Comparison of ENCODE assay signal across 9 mouse cellular contexts in the genomic region with DNA sequence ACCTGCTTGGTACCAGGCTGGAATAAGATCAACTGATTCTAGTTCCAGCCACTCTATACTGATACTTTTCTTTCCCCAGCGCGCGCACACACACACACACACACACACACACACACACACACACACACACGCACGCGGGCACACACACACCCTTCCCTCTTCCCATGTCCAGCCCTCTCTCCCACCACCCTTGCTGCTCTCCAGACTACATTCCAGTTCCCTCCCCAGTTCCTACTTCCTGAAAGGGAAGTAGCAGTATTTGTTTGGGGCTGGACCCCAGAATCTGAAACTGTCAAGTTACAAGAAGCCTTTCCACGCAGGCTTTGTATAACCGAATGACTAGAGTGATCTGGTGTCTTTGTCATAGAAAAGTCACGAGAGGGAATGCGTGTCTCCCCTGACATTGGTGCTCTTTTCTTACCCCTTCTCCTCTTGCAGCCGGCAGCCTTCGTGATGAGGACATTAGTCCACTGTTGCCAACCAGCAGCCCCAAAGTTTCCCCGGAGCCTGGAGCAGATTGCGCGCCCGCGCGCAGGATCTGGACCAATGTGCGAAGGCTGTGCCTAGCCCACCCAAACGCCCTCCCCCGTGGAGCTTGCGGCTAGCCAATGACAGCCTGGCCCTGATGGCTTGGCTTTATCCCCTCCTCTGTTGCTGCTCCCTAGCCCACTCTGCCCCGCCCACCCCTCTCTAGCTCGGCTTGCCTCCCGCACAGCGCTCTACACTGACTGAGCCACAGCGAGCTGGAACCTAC. TPM values are rescaled to one million over a fixed set of nuclear protein-coding genes. Genes with fewer than 3 reads are reported as not detected.
DNase-seq lines count a peak whose midpoint lies in the region; ATAC-seq and TF ChIP-seq lines count a peak whose summit lies in the region.
"Had no signal": no experiment of that assay in that cellular context is flagged by ENCODE, and none has a peak within 500 bp of the region (broad histone marks: within the 10 kb centered on the region; RNA-seq: fewer than 3 reads in every experiment).

TSS of gene Synpr (plus strand) at position 690 of the 754 bp plus-strand sequence.

- no peaks in the 10 kb centered on the region for H3K9me3 ChIP-seq in heart, postnatal 0 days (replicated peaks; ENCODE audit: control insufficient read depth, low read length)
- no peaks in the 10 kb centered on the region for H3K9me3 ChIP-seq in forebrain, embryonic 13.5 days (replicated peaks)
- H3K9me3 ChIP-seq in liver, embryonic 13.5 days (replicated peaks), result no peaks in the 10 kb centered on the region

- DNase-seq in heart, postnatal 0 days (ENCODE audit: low spot score), result peak; percentile 16
- DNase-seq in heart, postnatal 25 days (ENCODE audit: low spot score), result no peak
- DNase-seq in kidney, postnatal 14 days, result peak; percentile 27
- DNase-seq in liver, embryonic 13.5 days, result no peak
- peak; percentile 66 for DNase-seq in retina, postnatal 7 days (ENCODE audit: low read depth, low spot score)
- DNase-seq in thymus, postnatal 14 days, result no peak

- no peaks in the 10 kb centered on the region for H3K36me3 ChIP-seq in heart, postnatal 0 days (replicated peaks; ENCODE audit: control insufficient read depth, insufficient read depth, low read length)
- H3K36me3 ChIP-seq in forebrain, embryonic 13.5 days (ENCODE audit: poor library complexity, severe bottlenecking), result no peaks in the 10 kb centered on the region
- H3K36me3 ChIP-seq in liver, embryonic 13.5 days, result no peaks in the 10 kb centered on the region

- no peak for TF ChIP-seq EP300 in heart, postnatal 0 days (IDR thresholded peaks at IDR 0.05; ENCODE audit: low read depth)

- no peak for TF ChIP-seq CTCF in heart, postnatal 0 days (IDR thresholded peaks at IDR 0.05; ENCODE audit: low read depth)

- peaks cover 6% of the 10 kb centered on the region; the same call in 1 of the 2 replicates for H3K4me1 ChIP-seq in heart, postnatal 0 days (ENCODE audit: control insufficient read depth, insufficient read depth)
- H3K4me1 ChIP-seq in forebrain, embryonic 13.5 days, result peaks cover 11% of the 10 kb centered on the region; the same call in 1 of the 2 replicates
- H3K4me1 ChIP-seq in liver, embryonic 13.5 days (replicated peaks), result no peaks in the 10 kb centered on the region

- intact Hi-C loops in heart, postnatal 25 days (cut with DNase I), result no loop called here

- H3K4me2 ChIP-seq in heart, postnatal 0 days (ENCODE audit: low read depth, low read length), result peak within 1 kb of the TSS; percentile 57
- H3K4me2 ChIP-seq in forebrain, embryonic 13.5 days, result peak within 1 kb of the TSS; percentile 82
- H3K4me2 ChIP-seq in liver, embryonic 13.5 days, result peak within 1 kb of the TSS; percentile 35

- H3K4me3 ChIP-seq in heart, postnatal 0 days (ENCODE audit: low read depth, low read length), result peak within 1 kb of the TSS; percentile 33
- peak within 1 kb of the TSS; percentile 42 for H3K4me3 ChIP-seq in forebrain, embryonic 13.5 days
- peak within 1 kb of the TSS; percentile 12; the same call in 1 of the 2 replicates for H3K4me3 ChIP-seq in liver, embryonic 13.5 days (replicated peaks)

- 6% methylated on average over 26 of the region's 27 CpGs for WGBS in heart, postnatal 0 days
- WGBS in forebrain, embryonic 13.5 days, result 7% methylated on average over 27 of the region's 27 CpGs
- 9% methylated on average over 25 of the region's 27 CpGs for WGBS in liver, embryonic 13.5 days (ENCODE audit: insufficient replicate concordance)

- no peak within 1 kb of the TSS for H3K9ac ChIP-seq in heart, postnatal 0 days (replicated peaks; ENCODE audit: low read depth, low read length)
- peak within 1 kb of the TSS; percentile 55 for H3K9ac ChIP-seq in forebrain, embryonic 13.5 days
- no peak within 1 kb of the TSS for H3K9ac ChIP-seq in liver, embryonic 13.5 days

- peak; percentile 79 for ATAC-seq in heart, postnatal 0 days (ENCODE audit: insufficient read depth, low read depth)
- peak; percentile 82 for ATAC-seq in cerebellum, adult (ENCODE audit: insufficient number of reproducible peaks, low FRiP score, low TSS enrichment)
- peak; percentile 100 for ATAC-seq in forebrain, embryonic 13.5 days
- ATAC-seq in liver, embryonic 13.5 days (ENCODE audit: low read depth), result peak; percentile 50; the same call in 1 of the 2 replicates

- H3K27me3 ChIP-seq in heart, postnatal 0 days (ENCODE audit: control insufficient read depth, insufficient read depth, low read length), result no peaks in the 10 kb centered on the region
- H3K27me3 ChIP-seq in forebrain, embryonic 13.5 days, result 0 out of 2 replicates have a peak, but pooled peaks cover 6% of the 10 kb centered on the region
- H3K27me3 ChIP-seq in liver, embryonic 13.5 days, result no peaks in the 10 kb centered on the region

- no peak within 1 kb of the TSS for H3K27ac ChIP-seq in heart, postnatal 0 days (ENCODE audit: low read depth)
- H3K27ac ChIP-seq in forebrain, embryonic 13.5 days, result no peak within 1 kb of the TSS
- no peak within 1 kb of the TSS for H3K27ac ChIP-seq in liver, embryonic 13.5 days

RNA-seq across cellular contexts. Expression of gene Synpr, which starts in this region (rescaled TPM):
- total RNA-seq in heart, postnatal 0 days (2014; rRNA removed; ENCODE audit: low replicate concordance), result 0.04 TPM in 1 of 2 replicates, not detected in the other
- 0.14 and 0.15 TPM in 2 replicates for polyA plus RNA-seq in heart, postnatal 0 days (2015; fragmentation: Nextera tagmentation; extraction: Ambion mirVana)
- under 1 TPM in 1 of 2 experiments, not detected in 1; 0.36 TPM for total RNA-seq in heart, postnatal 25 days (2021)
- 12.6 and 17.7 TPM in 2 replicates for polyA plus RNA-seq in forebrain, embryonic 13.5 days (2015; fragmentation: Nextera tagmentation; extraction: Ambion mirVana)
- 0.13 and 0.14 TPM in 2 replicates for polyA plus RNA-seq in liver, embryonic 13.5 days (2015; fragmentation: Nextera tagmentation; extraction: Ambion mirVana)
- total RNA-seq: MEL had no signal

Comparison
In these comparisons a context has a peak if more than half of its experiments do, and no peak if none do; other contexts are left out.
1. RNA of gene Synpr (polyA plus RNA-seq): 12.6 to 17.7 TPM in forebrain, embryonic 13.5 days; 0.14 to 0.15 TPM in heart, postnatal 0 days and 0.13 to 0.14 TPM in liver, embryonic 13.5 days; every median in the first group is over 10 times any median in the second.
2. Peak in DNase-seq, ATAC-seq, H3K4me3 ChIP-seq and H3K4me2 ChIP-seq in heart, postnatal 0 days; RNA of the gene not detected or under 1 TPM.
3. Peak in ATAC-seq, H3K4me3 ChIP-seq and H3K4me2 ChIP-seq in liver, embryonic 13.5 days; RNA of the gene not detected or under 1 TPM.
4. ATAC-seq: peak in every context shown above with its lines; median percentile 100 in forebrain, embryonic 13.5 days; 82 in cerebellum, adult; 79 in heart, postnatal 0 days; 50 in liver, embryonic 13.5 days.
5. DNase-seq: peak in kidney, postnatal 14 days (single experiment) and retina, postnatal 7 days (single experiment); none in heart, postnatal 25 days (single experiment), liver, embryonic 13.5 days (single experiment) and thymus, postnatal 14 days (single experiment).
6. Peak in every context shown above with its lines, with median percentiles within 50 percentile points of each other: H3K4me2 ChIP-seq and H3K4me3 ChIP-seq.